Mouse (Mus musculus): ENCODE measurements around the gene March8. TPM values are rescaled to one million over a fixed set of nuclear protein-coding genes. Genes with fewer than 3 reads are reported as not detected.

The March8 gene
- polyA plus RNA-seq, 1 experiment from 2014 or later: 24.0 TPM

- Histone ChIP-seq H3K27ac (replicated peaks) (no peak overlapping the region), H3K9me3 (ENCODE audit: control insufficient read depth, low read length) (no peaks in the 10 kb centered on the region), H3K36me3 (ENCODE audit: control insufficient read depth, insufficient read depth, low read length) (no peaks in the 10 kb centered on the region), H3K4me3 (ENCODE audit: low read depth, low read length) (no peak overlapping the region), H3K27me3 (ENCODE audit: control insufficient read depth, insufficient read depth, low read length) (no peaks in the 10 kb centered on the region), H3K4me1 (replicated peaks; ENCODE audit: control insufficient read depth, insufficient read depth) (no peaks in the 10 kb centered on the region), H3K9ac (ENCODE audit: low read length) (no peak overlapping the region), H3K4me2 (replicated peaks; ENCODE audit: low read depth) (no peak overlapping the region)
- no peak for DNase-seq (ENCODE audit: low spot score)
- TF ChIP-seq CTCF (IDR thresholded peaks at IDR 0.05; ENCODE audit: low read depth) (no peak), EP300 (optimal IDR thresholded peaks at IDR 0.05) (no peak)
- 0 out of 2 replicates have a peak, but pooled peaks have one; percentile 67 for ATAC-seq (ENCODE audit: low FRiP score, low TSS enrichment)
- 75% methylated on average over 3 of the region's 3 CpGs for WGBS
These were observed 23.6 kb downstream of the March8 start for GRCm38 (mm10) chr6:116361463-116361862.

GRCm38 (mm10) chr6:116361993-116362392, 24.2 kb downstream of the March8 start:
- WGBS: 91% methylated on average over 4 of the region's 4 CpGs
- Histone ChIP-seq H3K27me3 (ENCODE audit: control insufficient read depth, insufficient read depth, low read length) (no peaks in the 10 kb centered on the region), H3K4me1 (replicated peaks; ENCODE audit: control insufficient read depth, insufficient read depth) (no peaks in the 10 kb centered on the region), H3K36me3 (ENCODE audit: control insufficient read depth, insufficient read depth, low read length) (no peaks in the 10 kb centered on the region), H3K4me2 (replicated peaks; ENCODE audit: low read depth) (no peak overlapping the region), H3K9me3 (ENCODE audit: control insufficient read depth, low read length) (no peaks in the 10 kb centered on the region), H3K9ac (ENCODE audit: low read length) (no peak overlapping the region), H3K27ac (replicated peaks) (no peak overlapping the region), H3K4me3 (ENCODE audit: low read depth, low read length) (no peak overlapping the region)
- DNase-seq (ENCODE audit: low spot score) (no peak), ATAC-seq (ENCODE audit: low FRiP score, low TSS enrichment) (no peak)
- TF ChIP-seq CTCF (IDR thresholded peaks at IDR 0.05; ENCODE audit: low read depth) (no peak), EP300 (optimal IDR thresholded peaks at IDR 0.05) (no peak)

- WGBS: 82% methylated on average over 11 of the region's 11 CpGs
These were observed 30.1 kb downstream of the March8 start for GRCm38 (mm10) chr6:116367971-116368370.

GRCm38 (mm10) chr6:116369811-116370210, 32.0 kb downstream of the March8 start:
- Histone ChIP-seq H3K9me3 (ENCODE audit: control insufficient read depth, low read length) (no peaks in the 10 kb centered on the region), H3K27me3 (ENCODE audit: control insufficient read depth, insufficient read depth, low read length) (no peaks in the 10 kb centered on the region), H3K36me3 (ENCODE audit: control insufficient read depth, insufficient read depth, low read length) (no peaks in the 10 kb centered on the region), H3K4me3 (ENCODE audit: low read depth, low read length) (no peak overlapping the region), H3K4me1 (replicated peaks; ENCODE audit: control insufficient read depth, insufficient read depth) (no peaks in the 10 kb centered on the region), H3K4me2 (replicated peaks; ENCODE audit: low read depth) (no peak overlapping the region), H3K9ac (ENCODE audit: low read length) (no peak overlapping the region), H3K27ac (replicated peaks) (no peak overlapping the region)
- no peak for TF ChIP-seq CTCF (IDR thresholded peaks at IDR 0.05; ENCODE audit: low read depth)
- no peak for TF ChIP-seq EP300 (optimal IDR thresholded peaks at IDR 0.05)
- 0 out of 2 replicates have a peak, but pooled peaks have one; percentile 47 for ATAC-seq (ENCODE audit: low FRiP score, low TSS enrichment)
- WGBS: 93% methylated on average over 1 of the region's 1 CpGs
- DNase-seq (ENCODE audit: low spot score): no peak

More at GRCm38 (mm10) chr6:116367971-116368370, 30.1 kb downstream of the March8 start:
- H3K27ac ChIP-seq (replicated peaks): no peak overlapping the region
- no peak overlapping the region for H3K9ac ChIP-seq (ENCODE audit: low read length)
- H3K4me2 ChIP-seq (replicated peaks; ENCODE audit: low read depth): no peak overlapping the region
- no peaks in the 10 kb centered on the region for H3K27me3 ChIP-seq (ENCODE audit: control insufficient read depth, insufficient read depth, low read length)
- DNase-seq (ENCODE audit: low spot score) (no peak), ATAC-seq (ENCODE audit: low FRiP score, low TSS enrichment) (no peak)
- TF ChIP-seq EP300 (optimal IDR thresholded peaks at IDR 0.05): no peak
- TF ChIP-seq CTCF (IDR thresholded peaks at IDR 0.05; ENCODE audit: low read depth): no peak
- no peaks in the 10 kb centered on the region for H3K36me3 ChIP-seq (ENCODE audit: control insufficient read depth, insufficient read depth, low read length)
- no peak overlapping the region for H3K4me3 ChIP-seq (ENCODE audit: low read depth, low read length)
- H3K4me1 ChIP-seq (replicated peaks; ENCODE audit: control insufficient read depth, insufficient read depth): no peaks in the 10 kb centered on the region
- H3K9me3 ChIP-seq (ENCODE audit: control insufficient read depth, low read length): no peaks in the 10 kb centered on the region

GRCm38 (mm10) chr6:116370216-116370976, 32.6 kb downstream of the March8 start:
- ATAC-seq (ENCODE audit: low FRiP score, low TSS enrichment): peak; percentile 26; the same call in 1 of the 2 replicates
- Histone ChIP-seq H3K36me3 (ENCODE audit: control insufficient read depth, insufficient read depth, low read length) (no peaks in the 10 kb centered on the region), H3K9ac (ENCODE audit: low read length) (no peak overlapping the region), H3K27ac (replicated peaks) (no peak overlapping the region), H3K4me2 (replicated peaks; ENCODE audit: low read depth) (no peak overlapping the region), H3K27me3 (ENCODE audit: control insufficient read depth, insufficient read depth, low read length) (no peaks in the 10 kb centered on the region), H3K4me1 (replicated peaks; ENCODE audit: control insufficient read depth, insufficient read depth) (no peaks in the 10 kb centered on the region), H3K9me3 (ENCODE audit: control insufficient read depth, low read length) (no peaks in the 10 kb centered on the region), H3K4me3 (ENCODE audit: low read depth, low read length) (no peak overlapping the region)
- no peak for TF ChIP-seq EP300 (optimal IDR thresholded peaks at IDR 0.05)
- no peak for TF ChIP-seq CTCF (IDR thresholded peaks at IDR 0.05; ENCODE audit: low read depth)
- 74% methylated on average over 6 of the region's 6 CpGs for WGBS
- DNase-seq (ENCODE audit: low spot score): no peak

GRCm38 (mm10) chr6:116371500-116371899, 33.7 kb downstream of the March8 start:
- no peaks in the 10 kb centered on the region for H3K27me3 ChIP-seq (ENCODE audit: control insufficient read depth, insufficient read depth, low read length)
- no peaks in the 10 kb centered on the region for H3K4me1 ChIP-seq (replicated peaks; ENCODE audit: control insufficient read depth, insufficient read depth)
- ATAC-seq (ENCODE audit: low FRiP score, low TSS enrichment) (no peak), DNase-seq (ENCODE audit: low spot score) (no peak)
- TF ChIP-seq EP300 (optimal IDR thresholded peaks at IDR 0.05): no peak
- no peak for TF ChIP-seq CTCF (IDR thresholded peaks at IDR 0.05; ENCODE audit: low read depth)
- 87% methylated on average over 3 of the region's 3 CpGs for WGBS
- H3K4me2 ChIP-seq (replicated peaks; ENCODE audit: low read depth): no peak overlapping the region
- H3K9ac ChIP-seq (ENCODE audit: low read length): no peak overlapping the region
- no peak overlapping the region for H3K4me3 ChIP-seq (ENCODE audit: low read depth, low read length)
- H3K27ac ChIP-seq (replicated peaks): no peak overlapping the region
- no peaks in the 10 kb centered on the region; the same call in 1 of the 2 replicates for H3K36me3 ChIP-seq (ENCODE audit: control insufficient read depth, insufficient read depth, low read length)
- H3K9me3 ChIP-seq (ENCODE audit: control insufficient read depth, low read length): no peaks in the 10 kb centered on the region

Data from stomach, postnatal 0 days (tissue).